Mouse (Mus musculus) spleen, adult 2 months (tissue): ENCODE data around the gene Siglec1. TPM values are rescaled to one million over a fixed set of nuclear protein-coding genes. Genes with fewer than 3 reads are reported as not detected.

Experiments
- DNase-seq, 2 experiments: peaks; one replicate each; pipeline versions ENCODE4 v3.0.0 to v3.0.0-alpha.2; 2012 to 2021; ENCODE audit warnings: low spot score in 2 of 2, low read depth in 1 of 2
- H3K27ac ChIP-seq: fragments of 200-500 bp; 2 replicates; pipeline ENCODE4 v1.5.1; 2012; ENCODE audit warnings: low read length, inconsistent platforms; ENCODE audit not compliant: insufficient read depth
- H3K27me3 ChIP-seq: fragments of 200-500 bp; 2 replicates; pipeline ENCODE4 v1.6.1; 2012; ENCODE audit warnings: mild to moderate bottlenecking, moderate library complexity, low read length, inconsistent platforms; ENCODE audit not compliant: control insufficient read depth, insufficient read depth
- H3K36me3 ChIP-seq: fragments of 200-500 bp; 2 replicates; pipeline ENCODE4 v1.6.1; 2012; ENCODE audit warnings: mild to moderate bottlenecking, low read length, inconsistent platforms; ENCODE audit not compliant: control insufficient read depth, insufficient read depth
- H3K4me1 ChIP-seq: fragments of 200-500 bp; 2 replicates; pipeline ENCODE4 v1.6.1; 2011; ENCODE audit warnings: inconsistent platforms; ENCODE audit not compliant: control insufficient read depth, insufficient read depth, insufficient read length
- H3K4me3 ChIP-seq: fragments of 200-500 bp; 2 replicates; pipeline ENCODE4 v1.5.1; 2011; ENCODE audit warnings: mild to moderate bottlenecking, inconsistent platforms; ENCODE audit not compliant: insufficient read depth, insufficient read length; ENCODE audit errors: extremely low read depth
- CTCF ChIP-seq: fragments of 200-500 bp; IDR thresholded peaks from 2 replicates; pipeline ENCODE4 v1.5.1; 2011; ENCODE audit warnings: mild to moderate bottlenecking, inconsistent platforms; ENCODE audit not compliant: insufficient read depth, insufficient read length, insufficient replicate concordance; ENCODE audit errors: extremely low read depth
- POLR2A ChIP-seq: fragments of 200-500 bp; IDR thresholded peaks from 2 replicates; pipeline ENCODE4 v1.6.1; 2011; ENCODE audit warnings: low read depth, low read length, inconsistent platforms
- WGBS: fragments of 180-500 bp; shearing (Covaris S2); methylation state at CpG from one replicate; pipeline ENCODE4 v1.1.7; 2018; 5-methylcytosine and 5-hydroxymethylcytosine counted together
- polyA plus RNA-seq: library from polyadenylated mRNA; depleted of rRNA; stranded (reverse); fragments of >200 nt; gene quantifications from 2 replicates; pipeline ENCODE4 v1.2.3, GENCODE M21; 2012

The Siglec1 gene
- polyA plus RNA-seq, 1 experiment, result 42.3 TPM

DNA sequence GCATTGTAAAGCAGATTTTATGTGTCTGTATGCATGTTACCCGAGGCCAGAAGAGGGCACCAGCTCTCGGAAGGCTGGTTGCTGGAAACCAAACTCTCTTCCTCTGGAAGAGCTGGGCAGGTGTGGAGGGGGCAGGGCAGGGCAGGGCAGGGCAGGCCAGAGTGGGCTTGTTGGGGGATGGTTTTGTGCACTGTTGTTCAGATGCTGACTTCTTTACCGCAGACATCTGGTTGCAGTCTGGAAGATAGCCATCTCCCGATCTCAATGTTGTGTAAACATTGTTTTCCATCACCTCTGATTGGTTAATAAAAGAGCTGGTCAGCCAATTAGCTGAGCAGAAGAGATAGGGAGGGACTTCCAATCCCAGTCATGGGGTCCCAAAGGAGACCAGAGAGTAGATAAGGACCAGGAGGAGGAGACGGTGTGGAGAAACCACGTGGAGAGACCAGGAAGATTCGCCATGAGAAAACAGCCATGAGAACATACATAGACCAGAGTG is 42.2 kb downstream of the Siglec1 start:
- no peaks in the 10 kb centered on the region; the same call in 1 of the 2 replicates for H3K27me3 ChIP-seq
- TF ChIP-seq CTCF (no peak), POLR2A (no peak)

DNA sequence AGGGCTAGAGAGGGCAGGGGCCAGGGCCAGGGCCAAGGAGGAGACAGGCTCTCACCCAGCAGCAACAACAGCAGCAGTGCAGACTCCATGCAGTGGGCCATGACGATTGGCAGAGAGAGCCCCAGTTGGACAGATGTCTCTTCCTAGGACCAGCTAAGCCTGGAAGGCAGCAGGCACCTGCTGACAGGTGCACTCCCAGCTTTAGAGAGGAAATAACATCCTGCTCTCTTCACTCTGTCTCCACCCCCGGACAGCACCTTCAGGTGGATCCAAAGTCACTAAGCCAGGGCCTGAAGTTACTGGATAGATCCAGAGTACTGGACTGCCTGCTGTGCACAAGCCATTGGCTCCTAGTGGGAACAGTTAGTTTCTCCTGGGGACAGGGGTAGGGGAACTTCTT is 43.6 kb downstream of the Siglec1 start, which contains the start of gene Gfra4:
Gfra4 (minus strand) TSS at position 101 of the 400 bp plus-strand sequence.
- TF ChIP-seq POLR2A (no peak), CTCF (no peak)
- WGBS, result 81% methylated on average over 2 of the region's 2 CpGs

More for the DNA sequence above, 42.2 kb downstream of the Siglec1 start:
- no peaks in the 10 kb centered on the region; the same call in 1 of the 2 replicates for H3K4me1 ChIP-seq
- H3K4me3 ChIP-seq, result no peak overlapping the region
- WGBS, result 35% methylated on average over 7 of the region's 7 CpGs
- H3K27ac ChIP-seq, result no peak overlapping the region
- H3K36me3 ChIP-seq, result no peaks in the 10 kb centered on the region
- DNase-seq, result no peak

DNA sequence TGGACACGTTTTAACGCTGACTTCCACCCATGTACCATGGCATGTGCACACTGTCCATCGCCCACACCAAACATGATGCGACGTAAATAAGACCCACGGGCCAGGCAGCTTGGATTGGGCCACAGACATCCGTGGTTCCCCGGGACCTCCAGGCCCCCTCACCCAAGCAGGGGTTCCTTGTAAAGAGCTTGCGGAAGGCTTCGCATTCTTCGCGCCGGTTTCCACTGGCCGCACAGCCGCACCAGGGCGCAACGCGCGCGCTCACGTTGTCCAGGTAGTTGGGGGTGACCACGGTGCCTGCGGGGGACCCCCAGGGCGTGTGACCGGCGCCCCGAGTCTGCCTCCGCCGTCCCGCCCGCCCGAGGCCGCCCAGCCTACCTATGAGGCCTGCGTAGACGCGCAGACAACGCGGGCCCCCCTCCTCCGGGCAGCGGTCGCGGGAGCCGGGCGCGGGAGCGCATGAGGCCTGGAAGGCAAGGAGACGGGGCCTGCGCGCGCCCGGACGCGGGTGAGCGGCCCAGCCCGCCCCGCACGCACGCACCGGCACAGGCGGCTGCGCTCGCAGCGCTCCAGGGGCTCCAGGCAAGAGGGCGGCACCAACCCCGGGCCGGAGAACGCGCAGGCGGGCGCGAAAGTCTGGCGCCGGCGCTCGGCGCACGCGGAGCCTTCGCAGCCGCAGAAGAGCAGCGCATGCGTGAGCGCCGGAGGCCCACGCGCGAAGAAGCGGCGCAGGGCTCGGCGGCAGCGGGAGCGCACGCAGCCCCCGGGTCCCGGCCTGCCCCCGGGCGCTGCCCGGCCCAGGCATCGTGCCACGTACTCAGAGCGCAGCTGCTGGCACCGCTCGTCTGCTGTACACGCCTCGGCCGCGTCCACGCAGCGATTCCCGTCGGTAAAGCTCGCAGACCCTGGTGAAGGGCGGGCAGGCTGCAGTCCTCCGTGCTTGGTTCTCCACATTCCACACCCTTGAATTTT is 45.4 kb downstream of the Siglec1 start:
- H3K27ac ChIP-seq, result no peak overlapping the region
- H3K4me3 ChIP-seq, result peak overlapping the region; percentile 14; the same call in 1 of the 2 replicates
- no peak for TF ChIP-seq CTCF
- no peaks in the 10 kb centered on the region for H3K36me3 ChIP-seq
- no peaks in the 10 kb centered on the region; the same call in 1 of the 2 replicates for H3K27me3 ChIP-seq
- H3K4me1 ChIP-seq, result no peaks in the 10 kb centered on the region; the same call in 1 of the 2 replicates
- 6% methylated on average over 105 of the region's 115 CpGs for WGBS
- no peak for DNase-seq

More for the DNA sequence above, 43.6 kb downstream of the Siglec1 start, which contains the start of gene Gfra4:
- H3K4me3 ChIP-seq, result no peak within 1 kb of the TSS
- H3K4me1 ChIP-seq, result no peaks in the 10 kb centered on the region; the same call in 1 of the 2 replicates
- H3K36me3 ChIP-seq, result no peaks in the 10 kb centered on the region
- no peak within 1 kb of the TSS for H3K27ac ChIP-seq
- no peaks in the 10 kb centered on the region; the same call in 1 of the 2 replicates for H3K27me3 ChIP-seq
- DNase-seq, result no peak

DNA sequence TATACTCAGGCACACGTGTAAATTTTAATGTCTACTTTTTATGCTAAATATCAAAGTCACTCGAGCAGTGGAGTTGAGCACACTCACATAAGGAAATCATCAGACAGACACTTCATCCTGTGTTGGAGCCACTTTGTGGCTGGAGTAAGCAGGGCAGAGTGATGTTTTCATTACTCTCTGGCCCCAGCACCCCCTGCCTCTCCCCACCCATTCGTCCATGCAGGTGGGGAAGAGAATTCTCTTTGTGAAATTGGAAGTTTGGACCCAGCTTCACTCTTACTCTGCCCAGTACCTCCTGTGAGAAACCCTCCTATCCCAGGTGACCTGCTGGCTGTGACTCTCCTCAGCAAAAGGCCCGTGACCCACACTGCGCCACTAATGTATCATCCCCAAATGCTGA is 47.9 kb downstream of the Siglec1 start:
- no peak for TF ChIP-seq CTCF
- TF ChIP-seq POLR2A, result no peak
- 89% methylated on average over 5 of the region's 5 CpGs for WGBS

DNA sequence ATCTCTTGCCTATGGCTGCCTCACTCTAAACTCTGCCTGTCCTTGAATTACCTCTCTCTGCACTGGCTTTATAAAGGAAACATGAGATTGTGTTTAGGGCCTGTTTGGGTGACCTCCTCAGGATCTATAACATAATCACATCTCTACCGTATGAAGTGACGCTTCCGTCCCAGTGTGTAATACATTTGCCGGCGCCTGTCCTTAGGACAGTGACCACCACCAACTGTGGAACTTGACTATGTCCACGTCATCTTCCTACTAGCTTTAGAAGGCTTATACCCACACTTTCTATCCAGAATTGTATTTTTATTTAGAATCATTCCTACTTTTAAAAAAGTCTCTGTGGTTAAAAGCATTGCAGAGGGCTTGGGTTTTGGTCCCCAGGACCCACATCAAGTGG is 48.4 kb downstream of the Siglec1 start:
- H3K4me3 ChIP-seq, result no peak overlapping the region
- no peak overlapping the region for H3K27ac ChIP-seq
- no peaks in the 10 kb centered on the region; the same call in 1 of the 2 replicates for H3K4me1 ChIP-seq
- DNase-seq, result no peak
- no peak for TF ChIP-seq POLR2A
- TF ChIP-seq CTCF, result no peak
- H3K27me3 ChIP-seq, result no peaks in the 10 kb centered on the region; the same call in 1 of the 2 replicates
- no peaks in the 10 kb centered on the region for H3K36me3 ChIP-seq
- WGBS, result 96% methylated on average over 6 of the region's 6 CpGs

More for the DNA sequence above, 47.9 kb downstream of the Siglec1 start:
- DNase-seq, result no peak
- Histone ChIP-seq H3K4me3 (no peak overlapping the region), H3K36me3 (no peaks in the 10 kb centered on the region), H3K27ac (no peak overlapping the region), H3K27me3 (no peaks in the 10 kb centered on the region; the same call in 1 of the 2 replicates), H3K4me1 (no peaks in the 10 kb centered on the region; the same call in 1 of the 2 replicates)

DNA sequence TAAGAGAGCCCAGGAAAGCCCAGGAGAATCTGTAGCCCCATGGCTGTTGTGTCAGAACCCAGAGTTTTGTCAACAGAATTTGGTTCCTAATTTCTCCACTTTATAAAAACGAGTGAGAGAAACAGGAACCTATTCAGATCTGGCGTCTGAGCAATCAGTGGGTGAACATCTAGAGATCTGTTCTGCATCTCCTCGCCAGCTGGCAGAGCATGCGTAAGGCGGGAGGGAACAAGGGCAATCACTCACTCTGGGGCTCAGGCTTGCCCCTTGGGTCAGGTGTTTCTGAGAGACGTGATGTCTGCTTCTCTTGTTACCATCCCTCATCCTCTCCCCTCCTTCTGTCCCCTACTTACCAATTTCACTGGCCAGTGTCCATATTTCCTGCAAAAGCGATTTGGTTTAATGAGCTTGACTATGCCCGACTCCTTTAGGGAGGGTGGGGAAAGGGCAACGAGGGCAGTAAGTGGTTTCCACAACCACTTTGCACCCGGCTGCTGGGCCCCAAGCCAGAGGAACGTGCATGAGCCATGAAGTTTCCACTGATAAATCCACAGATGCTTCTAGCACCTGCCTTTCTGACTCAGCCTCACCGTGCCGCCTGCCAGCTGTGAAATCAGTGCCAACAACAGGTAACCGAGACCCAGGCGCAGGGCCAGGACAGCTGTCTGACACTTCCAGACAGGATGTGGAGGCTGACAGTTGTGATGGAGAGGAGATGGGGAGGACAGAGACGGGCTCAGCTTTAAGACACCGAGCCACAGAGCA is 49.2 kb downstream of the Siglec1 start:
- H3K27ac ChIP-seq, result no peak overlapping the region
- H3K4me1 ChIP-seq, result no peaks in the 10 kb centered on the region; the same call in 1 of the 2 replicates
- H3K36me3 ChIP-seq, result no peaks in the 10 kb centered on the region
- WGBS, result 20% methylated on average over 17 of the region's 17 CpGs
- no peak overlapping the region for H3K4me3 ChIP-seq
- TF ChIP-seq CTCF (no peak), POLR2A (no peak)
- no peak for DNase-seq
- no peaks in the 10 kb centered on the region; the same call in 1 of the 2 replicates for H3K27me3 ChIP-seq
